Mouse (Mus musculus) forebrain, embryonic 14.5 days (tissue): ENCODE measurements at regions not wholly inside any gene's neighbourhood (a gene's known extent, or its start where the extent isn't known, plus 50 kb on each side); places are given as distances from the start of the nearest gene placed in this dataset.

Experiments used
- ATAC-seq: fragments of 200-750 bp; cut with Nextera tagmentation; 2 replicates; pipeline ENCODE4 v1.8.0; 2017; ENCODE audit warnings: mild to moderate bottlenecking, moderate library complexity
- DNase-seq: peaks from one replicate; pipeline ENCODE4 v3.0.0-alpha.2; 2015; ENCODE audit warnings: low spot score
- H3K27ac ChIP-seq: fragments of 300-500 bp; sonication (generic); 2 replicates; pipeline ENCODE4 v1.5.1; 2014; ENCODE audit warnings: low read depth, mild to moderate bottlenecking, control low read depth, low read length, moderate library complexity
- H3K27me3 ChIP-seq: fragments of 300-500 bp; sonication (generic); replicated peaks from 2 replicates; pipeline ENCODE4 v1.6.1; 2014; ENCODE audit warnings: low read length, control low read depth, mixed read lengths; ENCODE audit not compliant: control insufficient read depth, insufficient read depth
- H3K36me3 ChIP-seq: fragments of 300-500 bp; sonication (generic); 2 replicates; pipeline ENCODE4 v1.6.1; 2014; ENCODE audit warnings: low read length, control low read depth; ENCODE audit not compliant: control insufficient read depth, insufficient read depth
- H3K4me1 ChIP-seq: fragments of 300-500 bp; sonication (generic); 2 replicates; pipeline ENCODE4 v1.6.1; 2014; ENCODE audit warnings: antibody characterized with exemption, low read length, control low read depth; ENCODE audit not compliant: control insufficient read depth, insufficient read depth
- H3K4me2 ChIP-seq: fragments of 300-500 bp; sonication (generic); 2 replicates; pipeline ENCODE4 v1.6.1; 2014; ENCODE audit warnings: mild to moderate bottlenecking, control low read depth, low read length
- H3K4me3 ChIP-seq: fragments of 300-500 bp; sonication (generic); 2 replicates; pipeline ENCODE4 v1.5.1; 2014; ENCODE audit warnings: low read depth, low read length, control low read depth
- H3K9ac ChIP-seq: fragments of 300-500 bp; sonication (generic); 2 replicates; pipeline ENCODE4 v1.6.1; 2014; ENCODE audit warnings: mild to moderate bottlenecking, low read length, control low read depth, moderate library complexity
- H3K9me3 ChIP-seq: fragments of 300-500 bp; sonication (generic); replicated peaks from 2 replicates; pipeline ENCODE4 v1.6.1; 2016; ENCODE audit warnings: low read length, control low read depth, mixed read lengths; ENCODE audit not compliant: control insufficient read depth
- WGBS: fragments of 180-500 bp; shearing (Covaris S2); extraction: QIAGEN DNeasy Blood & Tissue Kit; methylation state at CpG from one replicate; pipeline ENCODE4 v1.1.7; 2014; 5-methylcytosine and 5-hydroxymethylcytosine counted together

- no peak for DNase-seq
- H3K4me2 ChIP-seq: no peak overlapping the region
- 83% methylated on average over 3 of the region's 3 CpGs for WGBS
- H3K9me3 ChIP-seq: no peaks in the 10 kb centered on the region
- H3K36me3 ChIP-seq: no peaks in the 10 kb centered on the region
- no peak overlapping the region for H3K9ac ChIP-seq
- peaks cover 6% of the 10 kb centered on the region; the same call in 1 of the 2 replicates for H3K4me1 ChIP-seq
- H3K27ac ChIP-seq: no peak overlapping the region
- ATAC-seq: no peak
- H3K27me3 ChIP-seq: no peaks in the 10 kb centered on the region
- H3K4me3 ChIP-seq: no peak overlapping the region
Measured at GRCm38 (mm10) chr11:51911481-51911880, 54.0 kb upstream of the Jade2 start.

- Histone ChIP-seq H3K9me3 (no peaks in the 10 kb centered on the region), H3K36me3 (no peaks in the 10 kb centered on the region), H3K4me3 (no peak overlapping the region), H3K4me2 (peak overlapping the region; percentile 50), H3K9ac (no peak overlapping the region), H3K4me1 (peaks cover 8% of the 10 kb centered on the region; the same call in 1 of the 2 replicates), H3K27me3 (no peaks in the 10 kb centered on the region), H3K27ac (no peak overlapping the region)
- DNase-seq: no peak
- peak; percentile 34; the same call in 1 of the 2 replicates for ATAC-seq
- WGBS: 11% methylated on average over 8 of the region's 8 CpGs
Measured at GRCm38 (mm10) chr11:51915656-51916032, 51.8 kb upstream of the Cdkn2aipnl start.

- no peak overlapping the region for H3K27ac ChIP-seq
- no peaks in the 10 kb centered on the region for H3K36me3 ChIP-seq
- H3K9me3 ChIP-seq: no peaks in the 10 kb centered on the region
- ATAC-seq: peak; percentile 72
- 2% methylated on average over 29 of the region's 29 CpGs for WGBS
- H3K4me1 ChIP-seq: peaks cover 8% of the 10 kb centered on the region; the same call in 1 of the 2 replicates
- peak; percentile 73 for DNase-seq
- no peaks in the 10 kb centered on the region for H3K27me3 ChIP-seq
- H3K4me2 ChIP-seq: peak overlapping the region; percentile 50
- H3K9ac ChIP-seq: peak overlapping the region; percentile 42
- peak overlapping the region; percentile 17 for H3K4me3 ChIP-seq
Measured at GRCm38 (mm10) chr11:51916033-51916929, 51.2 kb upstream of the Cdkn2aipnl start.
